Mouse (Mus musculus) erythroid progenitor cell, adult 5-6 weeks (primary cell): ENCODE results near the gene Slc16a14. TPM values are rescaled to one million over a fixed set of nuclear protein-coding genes. Genes with fewer than 3 reads are reported as not detected.
"Not testable (repeated sequence)": the region's sequence is repeated elsewhere in the genome, so short reads cannot be mapped to it uniquely, and the experiment has no call there.

Experiments
- ATAC-seq: replicated peaks from 2 replicates; pipeline ENCODE4 v1.8.0; 2016; ENCODE audit warnings: moderate number of reproducible peaks, mild to moderate bottlenecking, moderate TSS enrichment, inconsistent platforms; ENCODE audit not compliant: poor library complexity, low FRiP score, severe bottlenecking
- total RNA-seq, 2 experiments: library from RNA; stranded (forward) in 1 of 2; stranded (reverse) in 1 of 2; fragments of 150-400 nt in 1 of 2; fragments of 186-747, 209-891 nt in 1 of 2; gene quantifications; 2 replicates each; pipeline versions ENCODE4 v1.2.3 to v1.2.4; 2015 to 2017; ENCODE audit warnings: low replicate concordance in 2 of 2

Gene Slc16a14
- total RNA-seq (2015; ENCODE audit: low replicate concordance) (not detected in 2 replicates), total RNA-seq (2017; ENCODE audit: low replicate concordance) (0.13 TPM in 1 of 2 replicates, not detected in the other)

DNA sequence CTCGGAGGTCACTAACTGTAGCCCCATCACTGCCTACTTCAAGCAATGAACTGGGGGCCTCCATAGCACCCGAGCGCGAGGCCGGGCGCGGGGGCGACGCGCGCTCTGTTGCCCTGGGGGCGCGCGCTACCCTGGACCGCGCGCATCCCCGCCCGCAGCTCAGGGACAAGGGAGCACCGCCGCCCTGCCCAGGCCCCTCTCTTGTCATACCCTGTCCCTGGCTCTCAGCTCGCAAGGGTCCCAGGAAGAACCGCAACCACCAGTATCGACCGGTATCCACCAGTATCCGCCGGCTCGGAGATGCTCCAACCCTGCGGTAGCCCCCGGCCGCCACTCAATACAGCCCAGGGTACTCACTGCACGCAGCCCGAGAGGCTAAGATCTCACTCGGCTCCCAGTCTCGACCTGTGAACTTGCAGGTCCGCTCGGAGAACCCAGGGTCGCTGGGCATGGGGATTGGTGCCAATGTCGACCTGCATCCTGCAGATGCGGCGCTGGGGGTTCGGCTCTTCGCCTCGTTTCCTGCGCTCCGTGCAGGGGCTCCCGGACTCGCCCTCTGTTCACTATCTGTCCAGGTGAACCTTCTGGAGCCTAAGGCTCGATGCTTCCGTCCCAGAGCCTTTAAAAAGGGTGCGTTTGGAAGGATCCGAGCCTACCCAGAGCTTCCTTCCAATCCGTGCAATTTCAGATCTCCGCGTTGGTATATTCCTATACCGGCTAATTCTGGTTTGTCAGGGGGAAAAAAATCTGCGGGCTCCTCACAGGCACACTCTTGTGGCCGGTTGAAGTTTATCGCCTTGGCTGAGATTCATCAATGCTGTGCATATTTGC is at the start of gene Slc16a14:
Gene Slc16a14 (minus strand): TSS at position 632 of the 831 bp plus-strand sequence.
- no peak for ATAC-seq

GRCm38 (mm10) chr1:84961779-84962178 is 26.8 kb upstream of the Slc16a14 start:
- not testable (repeated sequence) for ATAC-seq

DNA sequence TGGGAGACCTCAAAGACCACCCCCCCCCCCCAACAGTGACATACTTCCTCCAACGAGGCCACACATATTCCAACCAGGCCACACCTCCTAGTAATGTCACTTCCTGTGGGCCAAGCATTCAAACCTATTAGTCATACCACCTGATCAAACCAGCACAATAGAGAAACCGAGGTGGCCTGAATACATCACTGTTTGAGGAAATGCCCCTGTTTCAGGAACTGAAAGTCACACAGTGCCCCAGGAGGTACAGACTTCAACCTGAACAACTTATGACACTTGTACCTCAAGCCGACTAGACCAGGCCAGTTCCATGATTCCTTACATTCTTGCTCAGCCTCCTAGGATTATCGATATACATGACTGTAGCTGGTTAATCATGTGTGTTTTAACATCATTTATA is 22.8 kb upstream of the Slc16a14 start:
- not testable (repeated sequence) for ATAC-seq

DNA sequence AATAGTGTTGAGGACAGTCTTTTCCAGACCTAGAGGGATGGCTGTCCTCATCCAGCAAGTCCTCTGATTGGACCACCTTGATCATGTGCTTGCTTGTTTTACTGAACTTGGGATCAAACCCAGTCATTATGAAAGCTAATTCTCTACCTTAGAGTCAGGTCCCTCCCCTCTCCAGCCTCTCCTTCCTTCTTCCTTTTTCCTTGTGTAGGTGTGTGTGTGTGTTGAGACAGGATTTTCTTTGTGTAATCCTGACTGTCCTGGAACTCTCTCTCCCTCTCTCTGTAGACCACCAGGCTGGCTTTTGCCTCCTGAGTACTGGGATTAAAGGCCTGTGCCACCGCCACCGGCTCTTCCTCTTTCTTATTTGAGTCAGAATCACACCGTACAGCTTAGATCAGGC is 21.8 kb upstream of the Slc16a14 start:
- ATAC-seq, result not testable (repeated sequence)

GRCm38 (mm10) chr1:84952456-84953181 is 17.7 kb upstream of the Slc16a14 start:
- no peak for ATAC-seq

GRCm38 (mm10) chr1:84951566-84951965 is 16.6 kb upstream of the Slc16a14 start:
- ATAC-seq, result no peak

- ATAC-seq, result no peak
Measured at GRCm38 (mm10) chr1:84947390-84947789, 12.5 kb upstream of the Slc16a14 start.

- no peak for ATAC-seq
Measured at GRCm38 (mm10) chr1:84945950-84946349, 11.0 kb upstream of the Slc16a14 start.

DNA sequence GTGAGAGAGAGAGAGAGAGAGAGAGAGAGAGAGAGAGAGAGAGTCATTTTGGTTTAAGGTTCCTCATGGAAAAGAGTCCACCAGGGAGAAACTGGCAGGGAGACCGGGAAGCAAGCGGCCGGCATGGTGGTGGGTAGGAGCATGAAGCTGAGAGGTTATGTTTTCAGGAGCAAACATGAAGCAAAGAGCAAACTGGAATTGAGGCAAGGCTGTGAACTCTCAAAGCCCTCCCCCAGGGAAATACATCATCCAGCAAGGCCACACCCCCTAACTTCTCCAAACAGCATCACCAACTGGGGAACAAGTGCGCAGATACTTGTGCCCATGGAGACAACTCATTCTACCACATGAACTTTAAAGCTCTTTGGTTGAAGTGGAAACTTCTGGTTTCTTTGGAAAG is 8.6 kb upstream of the Slc16a14 start:
- no peak for ATAC-seq

DNA sequence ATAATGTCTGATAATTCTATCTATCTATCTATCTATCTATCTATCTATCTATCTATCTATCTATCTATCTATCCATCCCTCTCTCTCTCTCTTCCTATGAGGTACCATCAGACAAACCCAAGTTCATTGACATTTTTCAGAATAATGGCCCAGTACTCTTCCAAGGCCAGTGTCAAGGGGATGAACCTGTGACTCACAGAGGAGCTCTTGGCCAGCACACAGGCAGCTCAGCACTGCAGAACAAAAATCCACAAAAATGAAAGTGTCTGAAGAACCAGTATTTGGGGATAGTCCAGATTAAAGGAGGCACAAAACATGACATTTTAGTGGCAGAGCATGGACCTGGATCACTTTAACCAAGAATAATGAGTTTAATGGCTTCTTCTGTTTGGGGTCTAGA is 7.7 kb upstream of the Slc16a14 start:
- no peak for ATAC-seq

GRCm38 (mm10) chr1:84940322-84940721 is 5.4 kb upstream of the Slc16a14 start:
- ATAC-seq, result no peak

- ATAC-seq, result no peak
Measured at GRCm38 (mm10) chr1:84939466-84939865, 4.5 kb upstream of the Slc16a14 start.

- ATAC-seq, result no peak
Measured at GRCm38 (mm10) chr1:84936716-84937510, 2.0 kb upstream of the Slc16a14 start.

- ATAC-seq, result no peak
Measured at GRCm38 (mm10) chr1:84935668-84936067, 734 bp upstream of the Slc16a14 start.

GRCm38 (mm10) chr1:84934151-84934502 is 807 bp downstream of the Slc16a14 start:
- ATAC-seq, result no peak

DNA sequence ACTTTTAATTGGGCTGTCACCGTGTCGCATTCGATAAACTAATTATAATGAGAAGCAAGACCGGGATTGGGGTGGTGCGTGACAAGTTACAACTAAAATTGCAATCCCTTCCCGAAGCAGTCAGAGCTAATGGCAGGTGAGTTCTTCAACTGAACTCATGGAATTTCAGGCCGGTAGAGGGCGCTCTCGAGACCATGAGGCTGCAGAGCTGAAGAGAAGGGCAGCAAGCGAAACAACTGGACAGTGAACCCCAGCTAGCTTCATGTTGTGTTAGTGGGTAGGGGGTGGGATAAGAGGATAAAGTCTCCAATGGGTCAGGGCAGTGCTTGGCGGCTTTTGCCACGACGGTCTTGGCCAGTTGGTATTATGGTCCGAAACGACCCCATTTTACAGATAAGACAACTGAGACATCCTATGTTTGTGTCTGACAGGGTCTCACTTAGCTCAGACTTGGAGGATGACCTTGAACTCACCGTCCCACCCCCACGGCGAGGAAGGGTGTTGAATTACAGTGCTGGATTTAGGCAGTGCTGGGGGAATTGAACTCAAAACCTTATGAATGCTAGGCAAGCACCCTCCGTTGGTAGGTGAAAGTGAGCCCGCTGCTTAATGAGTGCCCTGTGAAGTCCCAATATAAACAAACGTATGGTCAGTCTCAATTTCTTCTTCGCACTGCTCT is 1.3 kb downstream of the Slc16a14 start:
- no peak for ATAC-seq

GRCm38 (mm10) chr1:84925599-84925998 is 9.3 kb downstream of the Slc16a14 start:
- no peak for ATAC-seq

GRCm38 (mm10) chr1:84924134-84924533 is 10.8 kb downstream of the Slc16a14 start:
- no peak for ATAC-seq

GRCm38 (mm10) chr1:84923432-84923831 is 11.5 kb downstream of the Slc16a14 start:
- ATAC-seq, result no peak

- no peak for ATAC-seq
Measured at GRCm38 (mm10) chr1:84918865-84919264, 16.1 kb downstream of the Slc16a14 start.
